Mouse (Mus musculus) neural tube, embryonic 12.5 days (tissue): ENCODE results near the gene Magi2. TPM values are rescaled to one million over a fixed set of nuclear protein-coding genes. Genes with fewer than 3 reads are reported as not detected.

Source experiments
- ATAC-seq: fragments of 200-750 bp; cut with Nextera tagmentation; 2 replicates; pipeline ENCODE4 v1.8.0; 2017; ENCODE audit warnings: low read depth, mild to moderate bottlenecking, moderate TSS enrichment, moderate library complexity; ENCODE audit not compliant: low FRiP score
- H3K27ac ChIP-seq: fragments of 300-500 bp; sonication (generic); 2 replicates; pipeline ENCODE4 v1.5.1; 2016
- H3K27me3 ChIP-seq: fragments of 300-500 bp; sonication (generic); replicated peaks from 2 replicates; pipeline ENCODE4 v1.6.1; 2016; ENCODE audit warnings: mild to moderate bottlenecking
- H3K36me3 ChIP-seq: fragments of 300-500 bp; sonication (generic); 2 replicates; pipeline ENCODE4 v1.6.1; 2016; ENCODE audit warnings: mild to moderate bottlenecking
- H3K4me1 ChIP-seq: fragments of 300-500 bp; sonication (generic); 2 replicates; pipeline ENCODE4 v1.6.1; 2016
- H3K4me2 ChIP-seq: fragments of 300-500 bp; sonication (generic); replicated peaks from 2 replicates; pipeline ENCODE4 v1.6.1; 2016; ENCODE audit warnings: mild to moderate bottlenecking
- H3K4me3 ChIP-seq: fragments of 300-500 bp; sonication (generic); 2 replicates; pipeline ENCODE4 v1.5.1; 2016
- H3K9ac ChIP-seq: fragments of 300-500 bp; sonication (generic); 2 replicates; pipeline ENCODE4 v1.6.1; 2016; ENCODE audit warnings: mild to moderate bottlenecking
- H3K9me3 ChIP-seq: fragments of 300-500 bp; sonication (generic); 2 replicates; pipeline ENCODE4 v1.6.1; 2016; ENCODE audit warnings: mild to moderate bottlenecking
- WGBS: fragments of 180-500 bp; shearing (Covaris S2); methylation state at CpG from one replicate; pipeline ENCODE4 v1.1.7; 2016; 5-methylcytosine and 5-hydroxymethylcytosine counted together
- polyA plus RNA-seq: library from polyadenylated mRNA; unstranded; fragments of >200 nt; fragmentation: Nextera tagmentation; extraction: Ambion mirVana; gene quantifications from 2 replicates; pipeline ENCODE4 v1.2.1, GENCODE M21; 2016

The Magi2 gene
- polyA plus RNA-seq, 1 experiment from 2014 or later, result 15.2 TPM

GRCm38 (mm10) chr5:19621678-19622077 is 394.8 kb downstream of the Magi2 start:
- 90% methylated on average over 5 of the region's 5 CpGs for WGBS
- ATAC-seq, result no peak
- H3K9ac ChIP-seq, result no peak overlapping the region

DNA sequence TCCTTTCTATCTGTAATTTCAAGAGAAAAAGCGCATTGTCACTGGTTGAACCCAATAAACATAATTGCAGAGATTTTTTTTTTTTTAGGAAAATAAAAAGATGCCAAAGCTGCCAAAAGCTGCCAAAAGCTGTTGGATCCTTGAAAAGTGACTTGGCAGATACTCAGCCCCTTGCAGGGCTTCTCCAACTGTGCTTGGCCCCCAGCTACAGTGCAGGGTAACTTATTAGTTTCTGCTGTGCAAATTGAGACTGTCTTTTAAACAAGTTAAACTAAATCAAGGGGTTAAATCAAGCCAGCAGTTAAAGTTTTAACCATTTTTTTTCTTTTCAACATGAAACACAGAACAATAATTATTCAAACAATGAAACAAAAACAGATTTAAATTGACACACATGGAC is 407.1 kb downstream of the Magi2 start:
- H3K4me3 ChIP-seq, result no peak overlapping the region
- H3K27me3 ChIP-seq, result no peaks in the 10 kb centered on the region
- no peaks in the 10 kb centered on the region for H3K4me1 ChIP-seq
- H3K4me2 ChIP-seq, result no peak overlapping the region
- no peak for ATAC-seq
- WGBS, result 94% methylated on average over 1 of the region's 1 CpGs
- H3K9me3 ChIP-seq, result no peaks in the 10 kb centered on the region
- no peaks in the 10 kb centered on the region for H3K36me3 ChIP-seq
- H3K27ac ChIP-seq, result no peak overlapping the region
- no peak overlapping the region for H3K9ac ChIP-seq

More at GRCm38 (mm10) chr5:19621678-19622077, 394.8 kb downstream of the Magi2 start:
- no peaks in the 10 kb centered on the region for H3K27me3 ChIP-seq
- H3K4me1 ChIP-seq, result no peaks in the 10 kb centered on the region
- no peaks in the 10 kb centered on the region for H3K9me3 ChIP-seq
- no peaks in the 10 kb centered on the region for H3K36me3 ChIP-seq
- H3K4me3 ChIP-seq, result no peak overlapping the region
- no peak overlapping the region for H3K4me2 ChIP-seq
- no peak overlapping the region for H3K27ac ChIP-seq

DNA sequence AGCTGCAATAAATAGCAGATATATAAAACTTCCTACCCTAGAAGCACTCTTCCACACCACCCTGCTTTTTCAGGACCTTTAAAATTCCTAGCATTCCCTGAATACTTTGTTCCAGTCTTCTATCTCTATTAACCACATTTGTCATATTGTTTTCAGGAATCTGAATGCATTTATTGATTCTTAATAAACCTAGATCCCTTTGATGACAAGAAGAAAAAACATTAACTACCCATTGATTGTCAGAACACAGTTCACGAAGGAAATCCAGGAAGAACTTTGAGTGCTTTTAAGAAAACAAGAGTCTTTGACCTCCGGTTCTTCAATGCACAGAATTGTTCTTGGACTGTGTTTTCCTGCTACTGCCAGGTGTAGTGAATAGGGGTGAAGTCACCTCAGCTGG is 411.0 kb downstream of the Magi2 start:
- Histone ChIP-seq H3K27ac (no peak overlapping the region), H3K27me3 (no peaks in the 10 kb centered on the region), H3K36me3 (no peaks in the 10 kb centered on the region), H3K9me3 (no peaks in the 10 kb centered on the region), H3K4me2 (no peak overlapping the region), H3K4me1 (no peaks in the 10 kb centered on the region), H3K9ac (no peak overlapping the region), H3K4me3 (no peak overlapping the region)
- 69% methylated on average over 2 of the region's 2 CpGs for WGBS
- no peak for ATAC-seq

DNA sequence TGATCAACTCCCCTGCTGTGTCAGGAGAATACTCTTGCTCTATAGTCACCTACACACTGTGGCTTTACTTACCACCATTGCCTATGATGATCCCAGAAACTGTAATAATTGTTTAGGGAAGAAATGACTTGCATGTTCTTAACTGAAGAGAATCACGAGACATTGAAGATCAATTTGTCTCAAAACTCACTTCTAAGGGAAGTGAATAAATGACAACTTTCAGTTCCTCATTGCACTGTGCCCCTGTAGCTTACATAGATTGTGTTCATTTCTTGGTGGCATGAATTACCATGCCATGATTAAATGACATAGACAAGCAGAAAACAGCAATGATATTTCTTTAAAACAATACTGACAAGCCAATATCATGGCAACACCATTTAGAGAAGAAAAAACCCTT is 429.1 kb downstream of the Magi2 start:
- H3K9ac ChIP-seq, result no peak overlapping the region
- no peak overlapping the region for H3K27ac ChIP-seq
- WGBS, result 91% methylated on average over 1 of the region's 1 CpGs
- no peaks in the 10 kb centered on the region for H3K9me3 ChIP-seq
- no peaks in the 10 kb centered on the region for H3K36me3 ChIP-seq
- H3K4me3 ChIP-seq, result no peak overlapping the region
- no peaks in the 10 kb centered on the region for H3K27me3 ChIP-seq
- no peak overlapping the region for H3K4me2 ChIP-seq
- ATAC-seq, result no peak
- no peaks in the 10 kb centered on the region for H3K4me1 ChIP-seq

DNA sequence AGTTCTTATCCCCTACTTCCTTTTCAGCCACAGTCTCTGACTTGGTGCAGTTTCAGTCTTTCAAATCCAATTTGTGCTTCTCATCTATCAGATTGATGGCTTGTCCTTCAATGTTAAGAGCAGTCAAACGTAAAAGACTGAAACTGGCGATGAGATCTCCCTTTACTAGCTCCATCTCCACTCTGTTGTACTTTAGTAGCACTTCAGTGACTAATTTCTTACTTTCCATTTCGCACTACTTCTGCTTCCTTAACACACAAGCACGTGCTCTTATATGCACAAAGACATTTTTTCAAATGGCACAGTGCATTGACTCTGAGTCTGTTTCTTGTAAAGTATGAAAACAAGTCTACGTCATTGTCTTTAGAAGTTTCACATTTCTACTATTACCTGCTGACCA is 439.6 kb downstream of the Magi2 start:
- Histone ChIP-seq H3K36me3 (no peaks in the 10 kb centered on the region), H3K4me2 (no peak overlapping the region), H3K4me1 (no peaks in the 10 kb centered on the region), H3K4me3 (no peak overlapping the region), H3K9ac (no peak overlapping the region), H3K27ac (no peak overlapping the region), H3K27me3 (no peaks in the 10 kb centered on the region), H3K9me3 (no peaks in the 10 kb centered on the region)
- 93% methylated on average over 5 of the region's 5 CpGs for WGBS
- ATAC-seq, result no peak

DNA sequence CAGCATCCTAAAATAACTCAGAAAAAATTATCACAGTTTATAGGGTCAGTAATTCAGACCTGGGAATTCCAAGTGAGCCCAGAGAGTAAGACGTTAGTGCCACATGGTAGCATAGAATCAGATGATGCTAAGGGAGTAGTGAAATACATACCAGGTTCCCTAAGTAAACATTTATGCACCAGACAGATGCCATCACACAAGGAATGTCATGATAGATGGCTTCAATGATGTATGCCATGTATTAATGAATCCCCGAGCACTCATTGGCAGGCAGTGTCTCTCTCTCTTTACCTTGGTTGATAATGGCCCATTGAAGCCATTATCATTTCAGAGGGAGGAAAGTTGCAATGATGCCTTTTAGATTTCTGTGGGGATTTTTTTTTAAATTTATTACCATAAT is 490.5 kb downstream of the Magi2 start:
- Histone ChIP-seq H3K4me3 (no peak overlapping the region), H3K27me3 (no peaks in the 10 kb centered on the region), H3K9me3 (no peaks in the 10 kb centered on the region), H3K27ac (no peak overlapping the region), H3K4me1 (no peaks in the 10 kb centered on the region), H3K9ac (no peak overlapping the region), H3K36me3 (no peaks in the 10 kb centered on the region), H3K4me2 (no peak overlapping the region)
- ATAC-seq, result no peak
- WGBS, result 77% methylated on average over 2 of the region's 2 CpGs

- H3K27me3 ChIP-seq, result no peaks in the 10 kb centered on the region
- no peak overlapping the region for H3K4me2 ChIP-seq
- H3K4me1 ChIP-seq, result no peaks in the 10 kb centered on the region
- no peak overlapping the region for H3K9ac ChIP-seq
- H3K36me3 ChIP-seq, result no peaks in the 10 kb centered on the region
- ATAC-seq, result no peak
- no peak overlapping the region for H3K4me3 ChIP-seq
- no peak overlapping the region for H3K27ac ChIP-seq
- H3K9me3 ChIP-seq, result no peaks in the 10 kb centered on the region
Measured at GRCm38 (mm10) chr5:19726277-19726676, 499.4 kb downstream of the Magi2 start.

GRCm38 (mm10) chr5:19745376-19745775 is 518.5 kb downstream of the Magi2 start:
- Histone ChIP-seq H3K9ac (no peak overlapping the region), H3K27ac (no peak overlapping the region), H3K4me2 (no peak overlapping the region), H3K9me3 (no peaks in the 10 kb centered on the region), H3K27me3 (no peaks in the 10 kb centered on the region), H3K36me3 (no peaks in the 10 kb centered on the region), H3K4me3 (no peak overlapping the region), H3K4me1 (peaks cover 5% of the 10 kb centered on the region; the same call in 1 of the 2 replicates)
- WGBS, result 96% methylated on average over 2 of the region's 2 CpGs
- ATAC-seq, result no peak

GRCm38 (mm10) chr5:19745916-19746315 is 519.1 kb downstream of the Magi2 start:
- Histone ChIP-seq H3K9me3 (no peaks in the 10 kb centered on the region), H3K27me3 (no peaks in the 10 kb centered on the region), H3K27ac (no peak overlapping the region), H3K9ac (no peak overlapping the region), H3K4me3 (no peak overlapping the region), H3K36me3 (no peaks in the 10 kb centered on the region), H3K4me1 (peaks cover 5% of the 10 kb centered on the region; the same call in 1 of the 2 replicates), H3K4me2 (no peak overlapping the region)
- no peak for ATAC-seq
- WGBS, result 50% methylated on average over 6 of the region's 6 CpGs

- WGBS, result 53% methylated on average over 12 of the region's 12 CpGs
- Histone ChIP-seq H3K9me3 (no peaks in the 10 kb centered on the region), H3K9ac (no peak overlapping the region), H3K36me3 (no peaks in the 10 kb centered on the region), H3K27me3 (no peaks in the 10 kb centered on the region), H3K27ac (no peak overlapping the region), H3K4me2 (peak overlapping the region; percentile 39), H3K4me1 (peaks cover 5% of the 10 kb centered on the region; the same call in 1 of the 2 replicates), H3K4me3 (no peak overlapping the region)
- no peak for ATAC-seq
Measured at GRCm38 (mm10) chr5:19746865-19747514, 520.2 kb downstream of the Magi2 start.

- WGBS, result 53% methylated on average over 3 of the region's 3 CpGs
- Histone ChIP-seq H3K9me3 (no peaks in the 10 kb centered on the region), H3K27me3 (no peaks in the 10 kb centered on the region), H3K9ac (no peak overlapping the region), H3K27ac (no peak overlapping the region), H3K4me2 (peak overlapping the region; percentile 39; the same call in 1 of the 2 replicates), H3K36me3 (no peaks in the 10 kb centered on the region), H3K4me1 (peaks cover 5% of the 10 kb centered on the region; the same call in 1 of the 2 replicates), H3K4me3 (no peak overlapping the region)
- no peak for ATAC-seq
Measured at GRCm38 (mm10) chr5:19747631-19748030, 520.8 kb downstream of the Magi2 start.

DNA sequence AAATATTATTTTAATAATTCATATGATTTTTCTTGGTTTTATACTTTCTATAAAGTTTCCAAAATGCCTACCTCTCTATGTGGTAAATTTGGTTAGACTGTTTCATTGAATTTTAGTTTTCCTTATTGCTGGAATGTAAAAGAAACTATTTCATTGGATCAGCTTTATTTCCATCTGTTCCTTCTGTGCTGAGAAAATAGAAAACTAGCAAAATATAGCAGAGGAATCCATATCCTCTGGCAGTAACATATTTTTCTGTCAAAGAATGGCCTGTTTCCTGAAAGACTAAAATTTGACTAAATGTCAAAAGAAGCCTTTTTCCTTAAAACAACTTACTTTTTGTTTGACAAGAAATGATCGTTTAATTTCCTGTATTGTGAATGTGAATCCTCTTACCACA is 552.4 kb downstream of the Magi2 start:
- WGBS, result 95% methylated on average over 1 of the region's 1 CpGs
- no peak overlapping the region for H3K9ac ChIP-seq

GRCm38 (mm10) chr5:19780076-19780475 is 553.2 kb downstream of the Magi2 start:
- Histone ChIP-seq H3K9ac (no peak overlapping the region), H3K36me3 (no peaks in the 10 kb centered on the region), H3K4me2 (no peak overlapping the region), H3K27me3 (no peaks in the 10 kb centered on the region), H3K4me3 (no peak overlapping the region), H3K9me3 (no peaks in the 10 kb centered on the region), H3K27ac (no peak overlapping the region), H3K4me1 (no peaks in the 10 kb centered on the region)
- no peak for ATAC-seq
- 78% methylated on average over 2 of the region's 2 CpGs for WGBS

More for the DNA sequence above, 552.4 kb downstream of the Magi2 start:
- no peaks in the 10 kb centered on the region for H3K27me3 ChIP-seq
- no peak overlapping the region for H3K4me2 ChIP-seq
- no peak overlapping the region for H3K4me3 ChIP-seq
- no peak for ATAC-seq
- no peaks in the 10 kb centered on the region for H3K9me3 ChIP-seq
- no peak overlapping the region for H3K27ac ChIP-seq
- no peaks in the 10 kb centered on the region for H3K4me1 ChIP-seq
- no peaks in the 10 kb centered on the region for H3K36me3 ChIP-seq
